Mouse (Mus musculus) forelimb bud, embryonic 11.5 days (tissue): ENCODE measurements around the gene Xkr7.

ENCODE experiments used
- DNase-seq: peaks from one replicate; pipeline ENCODE4 v3.0.0-alpha.2; 2012; ENCODE audit warnings: low read depth, low spot score

Gene Xkr7

GRCm38 (mm10) chr2:153071491-153072184 is 40.0 kb downstream of the Xkr7 start:
- no peak for DNase-seq

GRCm38 (mm10) chr2:153074651-153075050 is 43.0 kb downstream of the Xkr7 start:
- DNase-seq, result no peak

- no peak for DNase-seq
Observed at GRCm38 (mm10) chr2:153075961-153076360, 44.3 kb downstream of the Xkr7 start.

- DNase-seq, result peak; percentile 94
Observed at GRCm38 (mm10) chr2:153080841-153081523, 49.3 kb downstream of the Xkr7 start.

GRCm38 (mm10) chr2:153081866-153082265 is 50.2 kb downstream of the Xkr7 start:
- no peak for DNase-seq

- no peak for DNase-seq
Observed at GRCm38 (mm10) chr2:153083275-153083674, 51.6 kb downstream of the Xkr7 start.

GRCm38 (mm10) chr2:153083824-153084223 is 52.2 kb downstream of the Xkr7 start:
- no peak for DNase-seq

- DNase-seq, result no peak
Observed at GRCm38 (mm10) chr2:153084261-153084976, 52.8 kb downstream of the Xkr7 start.

GRCm38 (mm10) chr2:153085556-153085955 is 53.9 kb downstream of the Xkr7 start:
- no peak for DNase-seq

GRCm38 (mm10) chr2:153086166-153086565 is 54.5 kb downstream of the Xkr7 start:
- no peak for DNase-seq

- no peak for DNase-seq
Observed at GRCm38 (mm10) chr2:153087091-153087490, 55.4 kb downstream of the Xkr7 start.

- DNase-seq, result no peak
Observed at GRCm38 (mm10) chr2:153089316-153089715, 57.7 kb downstream of the Xkr7 start.

- no peak for DNase-seq
Observed at GRCm38 (mm10) chr2:153090551-153091165, 59.0 kb downstream of the Xkr7 start.
